Mouse (Mus musculus) liver, embryonic 14.5 days (tissue): ENCODE measurements at regions not wholly inside any gene's neighbourhood (a gene's known extent, or its start where the extent isn't known, plus 50 kb on each side); places are given as distances from the start of the nearest gene placed in this dataset.

ENCODE experiments used
- ATAC-seq: fragments of 200-750 bp; cut with Nextera tagmentation; 2 replicates; pipeline ENCODE4 v1.8.0; 2017; ENCODE audit warnings: moderate number of reproducible peaks, mild to moderate bottlenecking, moderate library complexity; ENCODE audit not compliant: insufficient read depth
- DNase-seq, 3 experiments: peaks; one replicate each; pipeline ENCODE4 v3.0.0-alpha.2; 2012 to 2013; ENCODE audit warnings: low read depth in 3 of 3, low spot score in 3 of 3
- H3K27ac ChIP-seq: fragments of 300-500 bp; sonication (generic); 2 replicates; pipeline ENCODE4 v1.5.1; 2014; ENCODE audit warnings: moderate library complexity, mild to moderate bottlenecking, control low read depth, inconsistent platforms
- H3K27me3 ChIP-seq: fragments of 300-500 bp; sonication (generic); 2 replicates; pipeline ENCODE4 v1.6.1; 2014; ENCODE audit warnings: mild to moderate bottlenecking, low read length, moderate library complexity; ENCODE audit not compliant: control insufficient read depth, insufficient read depth
- H3K36me3 ChIP-seq: fragments of 300-500 bp; sonication (generic); replicated peaks from 2 replicates; pipeline ENCODE4 v1.6.1; 2014; ENCODE audit warnings: low read depth; ENCODE audit not compliant: control insufficient read depth, insufficient read depth
- H3K4me1 ChIP-seq, 2 experiments: fragments of 200-500 bp in 1 of 2; fragments of 300-500 bp in 1 of 2; sonication (generic) in 1 of 2; replicated peaks; 2 replicates each; pipeline ENCODE4 v1.6.1; 2012 to 2014; ENCODE audit warnings: antibody characterized with exemption in 1 of 2, inconsistent platforms in 1 of 2, low read length in 1 of 2; ENCODE audit not compliant: control insufficient read depth in 2 of 2, insufficient read depth in 2 of 2
- H3K4me2 ChIP-seq: fragments of 300-500 bp; sonication (generic); 2 replicates; pipeline ENCODE4 v1.6.1; 2014; ENCODE audit warnings: low read depth, mild to moderate bottlenecking, control low read depth, moderate library complexity
- H3K4me3 ChIP-seq, 2 experiments: fragments of 200-500 bp in 1 of 2; fragments of 300-500 bp in 1 of 2; sonication (generic) in 1 of 2; 2 replicates each; pipeline ENCODE4 v1.5.1; 2012 to 2014; ENCODE audit warnings: low read depth in 2 of 2, low read length in 2 of 2, mild to moderate bottlenecking in 2 of 2, control low read depth in 1 of 2, inconsistent platforms in 1 of 2, moderate library complexity in 1 of 2; ENCODE audit not compliant: insufficient read depth in 1 of 2
- H3K9ac ChIP-seq: fragments of 300-500 bp; sonication (generic); replicated peaks from 2 replicates; pipeline ENCODE4 v1.6.1; 2014; ENCODE audit warnings: mild to moderate bottlenecking, control low read depth, moderate library complexity
- H3K9me3 ChIP-seq: fragments of 300-500 bp; sonication (generic); 2 replicates; pipeline ENCODE4 v1.6.1; 2016; ENCODE audit warnings: low read length, mixed read lengths; ENCODE audit not compliant: control insufficient read depth
- CTCF ChIP-seq: IDR thresholded peaks from 2 replicates; pipeline ENCODE4 v1.5.1; 2016; ENCODE audit warnings: antibody characterized with exemption, low read depth, control low read depth
- EP300 ChIP-seq: IDR thresholded peaks from 2 replicates; pipeline ENCODE4 v1.6.1; 2016; ENCODE audit warnings: antibody characterized with exemption, low read depth
- WGBS: fragments of 180-500 bp; shearing (Covaris S2); extraction: QIAGEN DNeasy Blood & Tissue Kit; methylation state at CpG from one replicate; pipeline ENCODE4 v1.1.7; 2014; ENCODE audit not compliant: insufficient replicate concordance; 5-methylcytosine and 5-hydroxymethylcytosine counted together

GRCm38 (mm10) chr10:44857444-44857843, 209.6 kb upstream of the Prep start:
- Histone ChIP-seq H3K4me2 (no peak overlapping the region), H3K27me3 (no peaks in the 10 kb centered on the region), H3K9me3 (no peaks in the 10 kb centered on the region), H3K4me3 (no peak overlapping the region), H3K9ac (no peak overlapping the region), H3K4me1 (no peaks in the 10 kb centered on the region), H3K27ac (no peak overlapping the region), H3K36me3 (no peaks in the 10 kb centered on the region)
- TF ChIP-seq EP300 (no peak), CTCF (no peak)
- no peak for ATAC-seq
- 56% methylated on average over 4 of the region's 4 CpGs for WGBS
- DNase-seq, result no peak

- no peak overlapping the region for H3K9ac ChIP-seq
- TF ChIP-seq CTCF (no peak), EP300 (no peak)
- H3K4me2 ChIP-seq, result no peak overlapping the region
- H3K36me3 ChIP-seq, result no peaks in the 10 kb centered on the region
- H3K4me1 ChIP-seq, result no peaks in the 10 kb centered on the region
- WGBS, result 79% methylated on average over 4 of the region's 4 CpGs
- DNase-seq (no peak), ATAC-seq (no peak)
- H3K4me3 ChIP-seq, result no peak overlapping the region
- no peaks in the 10 kb centered on the region for H3K9me3 ChIP-seq
- no peaks in the 10 kb centered on the region for H3K27me3 ChIP-seq
- no peak overlapping the region for H3K27ac ChIP-seq
Measured at GRCm38 (mm10) chr10:44854109-44854508, 212.9 kb upstream of the Prep start.

DNA sequence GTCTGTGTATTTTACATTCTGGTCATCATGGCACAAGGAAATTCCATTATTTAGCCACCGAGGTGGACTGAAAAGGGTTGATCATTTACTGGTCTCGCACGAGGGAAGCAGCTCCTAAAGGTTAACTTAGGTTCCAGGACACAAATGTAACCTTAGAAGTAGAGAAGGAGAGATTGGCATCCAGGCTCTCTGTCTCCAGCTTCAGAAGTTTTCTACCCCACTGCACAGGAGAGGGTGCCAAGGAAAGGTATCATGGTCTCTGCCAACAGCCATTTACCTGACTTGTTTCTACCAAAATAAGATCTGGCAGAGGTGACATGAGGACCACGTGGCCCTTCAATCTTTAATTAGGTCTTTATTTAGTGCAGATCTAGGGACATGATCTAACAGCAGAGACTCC, 218.0 kb upstream of the Prep start:
- Histone ChIP-seq H3K27me3 (no peaks in the 10 kb centered on the region), H3K9ac (no peak overlapping the region), H3K4me2 (no peak overlapping the region), H3K27ac (no peak overlapping the region), H3K9me3 (no peaks in the 10 kb centered on the region), H3K4me1 (no peaks in the 10 kb centered on the region), H3K36me3 (no peaks in the 10 kb centered on the region), H3K4me3 (no peak overlapping the region)
- no peak for TF ChIP-seq CTCF
- TF ChIP-seq EP300, result no peak
- ATAC-seq, result no peak
- WGBS, result 55% methylated on average over 4 of the region's 4 CpGs
- DNase-seq, result no peak

- Histone ChIP-seq H3K9ac (no peak overlapping the region), H3K4me1 (no peaks in the 10 kb centered on the region), H3K36me3 (no peaks in the 10 kb centered on the region), H3K27me3 (no peaks in the 10 kb centered on the region), H3K27ac (no peak overlapping the region), H3K4me3 (no peak overlapping the region), H3K9me3 (no peaks in the 10 kb centered on the region), H3K4me2 (no peak overlapping the region)
- ATAC-seq (no peak), DNase-seq (no peak)
- WGBS, result 54% methylated on average over 3 of the region's 3 CpGs
- TF ChIP-seq EP300 (no peak), CTCF (no peak)
Measured at GRCm38 (mm10) chr10:44846765-44847164, 220.2 kb upstream of the Prep start.

DNA sequence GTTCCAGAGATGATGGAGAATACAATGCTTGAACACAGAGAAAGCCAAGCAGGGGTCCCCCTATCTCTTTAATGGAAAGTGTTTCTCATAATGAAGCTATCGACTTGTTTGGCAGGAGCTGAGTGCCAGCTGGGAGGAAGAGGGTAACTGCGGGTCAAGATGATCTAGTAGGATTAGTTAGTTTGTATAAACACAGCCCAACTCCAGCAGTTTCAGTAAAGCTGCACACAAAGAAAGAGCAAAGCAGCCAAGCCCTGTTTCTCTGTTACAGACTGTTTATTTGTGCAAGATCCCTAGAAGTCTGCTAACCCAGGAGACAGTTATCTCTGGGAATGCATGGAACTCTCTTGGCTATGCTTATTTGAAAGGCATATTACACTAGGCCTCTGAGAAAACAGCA, 220.9 kb upstream of the Prep start:
- Histone ChIP-seq H3K4me2 (no peak overlapping the region), H3K36me3 (no peaks in the 10 kb centered on the region), H3K9ac (no peak overlapping the region), H3K4me3 (no peak overlapping the region), H3K27ac (no peak overlapping the region), H3K9me3 (no peaks in the 10 kb centered on the region), H3K4me1 (no peaks in the 10 kb centered on the region), H3K27me3 (no peaks in the 10 kb centered on the region)
- WGBS, result 41% methylated on average over 2 of the region's 2 CpGs
- DNase-seq, result no peak
- no peak for ATAC-seq
- TF ChIP-seq CTCF, result no peak
- TF ChIP-seq EP300, result no peak
